Mouse (Mus musculus): ENCODE results near the gene Rasgef1c.

GRCm38 (mm10) chr11:49918521-49919180 lies 17.0 kb downstream of the Rasgef1c start:
- TF ChIP-seq POLR2A (IDR thresholded peaks at IDR 0.05; ENCODE audit: extremely low read depth, insufficient read depth, low read length) (no peak), CTCF (IDR thresholded peaks at IDR 0.05; ENCODE audit: low read depth, low read length) (no peak)

All from liver, adult 2 months (tissue).